Mouse (Mus musculus) retina, postnatal 7 days (tissue): ENCODE results near the gene Catsper4.
A peak's percentile ranks its signal among the peaks of the same experiment; 100 is the strongest.

Experiments used
- DNase-seq: peaks from one replicate; pipeline ENCODE4 v3.0.0-alpha.2; 2012; ENCODE audit warnings: low read depth, low spot score

Catsper4 gene

GRCm38 (mm10) chr4:134250930-134251240 lies 23.7 kb upstream of the Catsper4 start:
- DNase-seq: no peak

GRCm38 (mm10) chr4:134250116-134250929 lies 23.1 kb upstream of the Catsper4 start:
- no peak for DNase-seq

- peak; percentile 67 for DNase-seq
Observed at GRCm38 (mm10) chr4:134249651-134250050, 22.5 kb upstream of the Catsper4 start.

GRCm38 (mm10) chr4:134246719-134247258 lies 19.6 kb upstream of the Catsper4 start, which contains the start of gene Gm30191:
Gene Gm30191 (plus strand): TSS chr4:134246935.
- DNase-seq: no peak

DNA sequence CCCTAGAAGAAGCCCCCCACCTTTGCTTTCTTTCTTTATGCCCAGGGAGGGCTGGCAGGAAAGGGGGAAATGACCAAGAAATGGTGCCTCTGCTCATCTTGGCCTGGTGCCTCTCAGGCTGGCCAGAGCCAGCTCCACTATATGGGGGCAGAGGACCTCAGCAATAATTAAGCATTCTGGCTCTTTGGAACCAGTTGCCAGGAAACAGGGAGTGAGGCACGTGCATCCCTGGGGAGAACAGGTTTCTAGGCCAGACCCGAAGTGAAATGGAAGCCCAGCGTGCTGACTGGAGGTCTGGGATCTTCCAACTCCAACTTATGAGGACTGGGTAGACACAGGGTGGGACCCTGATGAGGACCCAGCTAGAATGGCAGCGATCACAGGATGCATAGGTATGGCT lies 19.1 kb upstream of the Catsper4 start:
- DNase-seq: no peak

- DNase-seq: peak; percentile 81
Observed at GRCm38 (mm10) chr4:134245148-134245843, 18.1 kb upstream of the Catsper4 start, which contains the start of gene Zfp593. Gene Zfp593 (minus strand): TSS chr4:134245592.

DNA sequence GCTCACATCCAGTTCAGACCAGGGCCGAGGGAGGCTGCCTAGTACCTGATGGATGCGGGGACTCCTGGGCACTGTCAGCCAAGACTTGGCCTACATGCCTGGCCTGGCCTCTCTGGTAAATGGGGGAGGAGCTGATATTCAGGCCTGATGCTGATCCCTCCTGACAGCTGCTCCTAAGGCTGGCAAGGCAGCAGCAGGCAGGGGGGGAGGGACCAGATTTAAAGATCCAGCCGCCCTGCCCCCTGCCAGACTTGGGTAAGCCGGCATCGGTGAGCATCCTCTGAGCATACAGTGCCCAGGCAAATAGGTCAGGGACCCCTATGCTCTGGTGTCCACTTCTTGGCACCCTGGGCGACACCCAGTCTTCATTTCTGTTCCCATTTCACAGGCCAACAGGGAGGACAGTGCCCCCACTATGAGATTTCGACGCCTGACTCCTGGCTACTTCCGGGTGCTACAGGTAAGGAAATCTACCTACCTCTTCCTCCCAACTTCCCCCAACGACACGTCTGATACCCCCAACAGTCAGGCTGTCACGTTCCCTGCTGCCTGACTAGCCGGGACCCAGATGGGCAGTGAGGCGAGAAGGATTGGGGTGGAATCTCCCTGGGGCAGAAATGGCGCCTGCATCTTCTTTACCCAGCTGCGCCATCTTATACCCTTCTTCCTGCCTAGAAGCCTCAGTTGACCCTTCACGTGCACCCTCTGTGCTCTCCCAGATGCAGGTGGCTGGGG lies 16.5 kb upstream of the Catsper4 start, which contains the start of gene E130218I03Rik:
E130218I03Rik (plus strand) TSS at position 147 of the 735 bp plus-strand sequence.
- DNase-seq: peak; percentile 85

DNA sequence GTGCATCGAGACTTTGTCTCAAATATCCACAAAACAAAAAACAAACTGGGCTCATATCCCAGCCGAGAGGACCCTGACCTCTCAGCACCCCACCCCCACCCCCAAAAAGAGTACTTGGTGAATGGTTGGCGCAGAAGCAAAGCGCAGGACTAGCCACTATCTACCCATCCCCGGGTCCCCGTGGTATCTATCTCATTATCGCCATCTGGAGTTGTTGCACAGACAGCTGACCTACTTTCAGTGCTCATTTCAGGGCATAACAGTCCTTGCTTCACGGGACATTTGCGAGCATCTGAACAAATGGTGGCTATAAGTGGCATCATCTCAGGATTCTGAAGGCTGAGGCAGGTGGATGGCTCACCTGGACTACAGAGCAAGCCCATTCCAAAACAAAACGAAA lies 11.5 kb upstream of the Catsper4 start:
- no peak for DNase-seq

DNA sequence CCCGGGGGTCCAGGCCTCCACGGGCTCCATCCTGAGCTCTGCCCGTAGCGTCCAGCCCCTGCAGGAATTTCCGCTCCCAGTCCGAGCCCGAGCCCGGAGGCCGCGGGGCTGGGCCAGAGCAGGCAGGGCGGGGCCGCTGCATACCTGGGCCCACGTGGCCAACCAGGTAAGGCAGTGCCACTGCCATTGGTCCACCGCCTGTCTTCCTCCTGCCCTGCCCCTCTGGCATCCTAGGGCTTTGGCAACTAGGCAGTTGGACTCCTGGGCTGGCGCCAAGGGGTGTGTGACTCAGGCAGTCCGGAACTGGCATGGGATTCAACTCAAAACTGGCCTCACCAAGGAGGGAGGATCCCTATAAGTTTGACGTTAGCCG lies 11.1 kb upstream of the Catsper4 start, which contains the start of gene Cnksr1:
Cnksr1 (minus strand) TSS at position 121 of the 373 bp plus-strand sequence.
- no peak for DNase-seq

DNA sequence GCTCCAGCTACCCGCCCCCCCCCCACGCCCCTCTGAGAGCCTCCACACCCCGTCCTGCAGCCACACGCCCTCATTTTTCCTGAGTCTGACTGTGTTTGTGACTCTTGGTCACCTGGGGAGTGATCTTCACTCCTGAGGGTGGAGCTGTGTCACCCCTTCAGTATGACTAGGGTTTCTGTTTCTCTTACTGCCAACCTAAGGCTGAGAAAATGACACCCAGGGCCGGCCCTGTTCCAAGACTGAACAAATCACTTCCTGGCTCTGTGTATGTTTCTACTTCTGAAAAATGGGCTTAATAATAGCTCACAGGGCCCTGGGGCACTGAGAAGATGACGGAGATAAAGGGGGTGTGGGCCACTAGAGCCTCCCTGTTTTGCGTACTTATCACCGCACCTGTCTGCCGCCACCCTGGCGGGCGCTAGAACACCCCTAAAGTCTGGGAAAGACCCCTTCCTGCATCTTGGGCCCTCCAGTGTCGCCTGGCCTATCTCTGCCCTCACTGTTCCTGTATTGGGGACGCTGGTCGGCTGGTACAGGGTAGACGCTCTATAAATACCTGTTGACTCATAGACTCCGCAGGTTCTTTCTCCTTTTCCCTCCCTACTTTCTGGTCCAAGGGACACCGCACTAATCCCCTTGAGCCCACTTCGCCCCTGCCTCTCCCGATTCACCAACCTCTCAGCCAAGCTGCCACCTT lies 10.5 kb upstream of the Catsper4 start:
- no peak for DNase-seq

- DNase-seq: no peak
Observed at GRCm38 (mm10) chr4:134234876-134235275, 7.7 kb upstream of the Catsper4 start.

GRCm38 (mm10) chr4:134230431-134230830 lies 3.2 kb upstream of the Catsper4 start:
- DNase-seq: no peak

DNA sequence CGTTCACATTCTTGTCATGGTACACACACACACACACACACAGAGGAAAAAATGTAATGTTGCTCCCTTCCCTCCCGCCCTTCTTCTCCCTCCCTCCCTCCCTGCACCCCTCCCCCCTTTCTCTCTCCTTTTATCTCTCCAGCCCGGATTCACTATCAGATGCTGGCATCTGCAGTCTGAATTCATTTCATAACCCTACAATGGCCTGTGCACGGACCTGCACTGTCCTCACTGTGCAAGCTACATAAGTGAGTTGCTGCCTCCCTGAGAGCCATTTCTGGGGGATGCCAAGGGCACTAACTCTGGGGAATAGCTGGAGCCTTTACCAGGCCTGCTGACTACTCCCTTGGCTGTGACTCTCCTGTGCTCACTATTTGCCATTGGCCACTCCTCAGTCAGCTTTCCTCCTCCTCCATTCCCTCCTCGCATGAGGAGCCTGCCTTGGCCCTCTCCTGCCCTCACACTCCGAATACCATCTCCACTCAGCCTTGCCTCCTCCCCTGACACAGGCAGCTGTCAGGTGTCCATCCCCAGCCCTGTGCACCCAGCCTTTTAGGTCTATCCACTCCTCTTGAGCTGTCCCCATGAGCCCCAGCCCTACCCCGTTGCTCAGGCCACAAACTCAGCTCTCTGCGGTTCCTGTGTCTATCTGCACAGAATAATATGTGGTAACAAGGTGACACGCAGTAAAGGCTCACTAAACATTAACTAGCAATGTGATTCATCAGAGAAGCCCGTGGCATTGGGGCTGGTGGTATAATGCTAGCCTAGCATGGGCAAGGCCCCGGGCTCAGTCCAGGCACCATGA lies 4.2 kb downstream of the Catsper4 start:
- no peak for DNase-seq

GRCm38 (mm10) chr4:134206488-134207053 lies 20.6 kb downstream of the Catsper4 start:
- no peak for DNase-seq

DNA sequence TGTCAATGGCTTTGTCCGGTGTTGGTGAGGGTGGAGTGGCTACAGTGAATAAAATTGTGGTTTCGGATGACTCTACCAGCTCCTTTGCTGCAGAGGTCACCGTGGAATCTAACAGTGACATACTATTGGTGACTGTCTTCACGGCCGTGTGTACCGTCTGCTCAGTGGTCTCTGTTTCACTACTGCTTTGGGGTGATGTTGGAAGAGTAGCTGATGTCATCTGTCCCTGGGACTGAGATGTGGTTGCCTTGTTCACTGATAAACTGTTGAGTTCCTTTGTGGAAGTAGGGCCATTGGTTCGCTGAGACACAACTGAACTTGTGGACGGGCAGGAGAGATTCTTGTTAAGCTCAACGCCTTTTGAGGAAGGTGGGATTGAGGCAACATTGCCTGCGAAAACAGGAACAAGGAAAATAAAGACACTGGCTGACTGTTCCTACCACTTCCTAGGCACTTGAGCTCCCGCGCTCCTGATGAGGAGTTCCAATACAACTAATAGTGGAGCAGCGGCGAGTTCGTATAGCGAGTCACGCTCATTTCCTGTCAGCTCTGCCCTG lies 23.8 kb downstream of the Catsper4 start:
- DNase-seq: no peak

DNA sequence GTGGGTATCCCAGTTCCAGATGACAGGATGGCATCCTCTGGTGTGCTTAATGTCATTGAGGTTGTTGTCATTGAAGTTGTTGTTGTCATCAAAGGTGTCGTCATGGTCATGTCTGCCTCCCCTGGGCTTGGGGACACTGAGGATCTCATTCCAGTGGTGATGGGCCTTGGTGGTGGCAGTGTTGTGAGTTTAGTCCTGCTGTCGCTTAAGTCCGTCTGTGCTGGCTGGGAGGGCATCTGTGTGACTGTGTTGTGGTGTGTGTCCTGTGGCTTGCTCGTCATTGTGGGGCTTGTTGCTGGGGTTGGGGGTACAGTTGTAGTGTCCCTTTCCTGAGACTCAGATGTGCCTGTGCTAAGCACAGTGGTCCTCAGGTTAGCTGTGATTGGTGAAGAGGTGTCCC lies 24.3 kb downstream of the Catsper4 start, which contains the start of gene Gm7534:
Gm7534 (minus strand) TSS at position 101 of the 400 bp plus-strand sequence.
- no peak for DNase-seq

DNA sequence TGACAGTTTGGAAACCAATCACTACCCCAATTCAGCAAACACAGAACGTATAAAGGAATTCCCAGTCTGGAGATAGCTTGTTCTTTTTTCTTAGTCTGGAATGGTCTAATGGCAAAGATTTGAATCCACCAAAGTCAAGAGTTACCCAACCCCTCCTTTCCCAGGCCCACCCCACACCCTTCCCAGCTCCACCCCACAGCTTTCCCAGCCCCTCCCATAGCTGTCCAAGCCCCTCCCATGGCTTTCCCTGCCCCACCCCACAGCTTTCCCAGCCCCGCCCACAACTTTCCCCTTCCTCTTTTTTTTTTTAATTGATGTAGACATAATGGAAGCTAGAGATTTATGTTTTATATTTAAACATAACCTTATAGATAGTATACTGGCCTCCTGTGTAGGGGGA lies 27.8 kb downstream of the Catsper4 start:
- DNase-seq: no peak

DNA sequence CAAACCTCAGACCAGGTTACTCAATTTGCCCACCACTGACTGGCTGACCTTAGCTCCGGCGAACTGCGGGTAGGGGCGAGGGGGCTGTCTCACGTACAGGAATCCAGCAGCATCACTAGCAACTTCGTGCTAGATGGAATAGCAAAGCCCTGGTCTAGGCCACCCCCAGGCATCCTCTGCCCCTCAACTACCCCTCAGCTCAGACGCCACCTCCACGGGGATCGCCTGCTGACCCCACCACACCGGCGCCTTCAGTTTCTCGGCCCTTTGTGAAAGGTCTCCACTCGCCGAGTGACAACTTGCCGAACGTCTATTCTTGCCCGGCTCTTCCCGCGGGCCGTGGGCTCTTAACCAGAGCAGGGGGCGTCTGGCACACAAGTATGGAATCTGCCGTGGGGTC lies 40.9 kb downstream of the Catsper4 start:
- no peak for DNase-seq

GRCm38 (mm10) chr4:134185569-134185968 lies 41.6 kb downstream of the Catsper4 start:
- DNase-seq: no peak

- no peak for DNase-seq
Observed at GRCm38 (mm10) chr4:134183711-134184110, 43.5 kb downstream of the Catsper4 start.
